Mouse (Mus musculus): ENCODE data around the gene Adcy4. TPM values are rescaled to one million over a fixed set of nuclear protein-coding genes. Genes with fewer than 3 reads are reported as not detected.

The Adcy4 gene
- polyA plus RNA-seq, 1 experiment = 0.38 TPM

GRCm38 (mm10) chr14:55723433-55723832 lies 60.5 kb downstream of the Adcy4 start:
- Histone ChIP-seq H3K4me3 (ENCODE audit: control insufficient read depth, low read depth, low read length) (no peak overlapping the region), H3K27me3 (ENCODE audit: control insufficient read depth, insufficient read depth, low read length) (no peaks in the 10 kb centered on the region), H3K36me3 (ENCODE audit: control insufficient read depth, insufficient read depth, low read length) (no peaks in the 10 kb centered on the region), H3K27ac (ENCODE audit: control insufficient read depth, insufficient read depth, low read depth, low read length) (no peak overlapping the region), H3K4me1 (ENCODE audit: control insufficient read depth, insufficient read depth, low read length) (peaks cover 4% of the 10 kb centered on the region)
- TF ChIP-seq POLR2A (IDR thresholded peaks at IDR 0.05; ENCODE audit: control insufficient read depth, low read depth, low read length) (no peak), CTCF (IDR thresholded peaks at IDR 0.05; ENCODE audit: control insufficient read depth, insufficient read depth, insufficient replicate concordance, low read depth, low read length) (no peak)

DNA sequence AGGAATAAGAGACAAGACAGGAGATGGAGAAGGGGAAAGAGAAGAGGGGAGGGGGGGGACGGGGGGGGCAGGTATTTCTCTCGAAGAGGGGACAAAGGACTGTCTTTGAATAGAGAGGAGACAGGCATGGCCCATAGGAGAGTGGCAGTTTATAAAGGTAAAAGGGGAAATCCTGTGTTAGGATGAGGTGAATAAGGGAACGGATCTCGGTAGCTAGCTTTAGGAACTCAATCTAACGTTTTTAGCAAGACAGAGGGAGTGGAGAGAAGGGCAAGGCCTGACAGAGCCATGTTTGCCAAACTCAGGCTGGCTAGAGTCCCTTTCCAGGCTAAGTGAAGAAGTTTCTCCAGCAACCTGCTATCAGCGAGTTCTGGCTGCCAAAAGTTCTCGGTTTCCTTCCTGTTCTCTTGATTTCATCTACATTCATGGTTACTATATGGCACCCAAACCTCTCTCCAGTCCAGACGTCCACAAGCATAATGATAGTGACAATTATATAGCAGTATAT lies 61.4 kb downstream of the Adcy4 start:
- H3K4me1 ChIP-seq (ENCODE audit: control insufficient read depth, insufficient read depth, low read length) = peaks cover 4% of the 10 kb centered on the region
- no peaks in the 10 kb centered on the region for H3K27me3 ChIP-seq (ENCODE audit: control insufficient read depth, insufficient read depth, low read length)
- no peak for TF ChIP-seq POLR2A (IDR thresholded peaks at IDR 0.05; ENCODE audit: control insufficient read depth, low read depth, low read length)
- TF ChIP-seq CTCF (IDR thresholded peaks at IDR 0.05; ENCODE audit: control insufficient read depth, insufficient read depth, insufficient replicate concordance, low read depth, low read length) = no peak
- H3K4me3 ChIP-seq (ENCODE audit: control insufficient read depth, low read depth, low read length) = no peak overlapping the region
- H3K27ac ChIP-seq (ENCODE audit: control insufficient read depth, insufficient read depth, low read depth, low read length) = 0 out of 2 replicates have a peak overlapping the region, but pooled peaks have one; percentile 16
- H3K36me3 ChIP-seq (ENCODE audit: control insufficient read depth, insufficient read depth, low read length) = no peaks in the 10 kb centered on the region

- no peaks in the 10 kb centered on the region for H3K27me3 ChIP-seq (ENCODE audit: control insufficient read depth, insufficient read depth, low read length)
- TF ChIP-seq POLR2A (IDR thresholded peaks at IDR 0.05; ENCODE audit: control insufficient read depth, low read depth, low read length) (peak; percentile 39), CTCF (IDR thresholded peaks at IDR 0.05; ENCODE audit: control insufficient read depth, insufficient read depth, insufficient replicate concordance, low read depth, low read length) (peak; percentile 97)
Observed at GRCm38 (mm10) chr14:55721700-55722437, 62.0 kb downstream of the Adcy4 start, which contains the start of gene Rabggta. TSS of gene Rabggta (minus strand) at chr14:55722263.

DNA sequence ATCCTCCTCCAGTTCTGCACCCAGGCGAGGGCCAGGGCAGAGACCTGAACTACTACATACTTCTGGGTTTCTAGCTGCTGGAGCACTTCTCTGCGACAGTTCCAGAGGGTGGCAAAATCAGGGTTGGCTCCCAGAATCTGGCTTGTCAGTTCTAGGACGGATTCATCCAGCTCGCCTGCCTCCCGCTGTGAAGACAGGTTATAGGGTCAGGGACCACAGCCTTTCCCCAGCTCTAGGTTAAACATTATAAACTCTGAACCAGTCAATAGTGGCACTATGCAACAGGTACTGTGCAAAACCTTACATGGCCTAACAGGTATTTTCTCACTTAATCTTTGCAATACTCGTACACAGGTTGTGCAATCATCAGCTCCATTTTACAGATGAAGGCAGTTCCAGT lies 62.8 kb downstream of the Adcy4 start:
- no peak overlapping the region for H3K4me3 ChIP-seq (ENCODE audit: control insufficient read depth, low read depth, low read length)
- no peak overlapping the region for H3K27ac ChIP-seq (ENCODE audit: control insufficient read depth, insufficient read depth, low read depth, low read length)
- peaks cover 4% of the 10 kb centered on the region for H3K4me1 ChIP-seq (ENCODE audit: control insufficient read depth, insufficient read depth, low read length)
- no peaks in the 10 kb centered on the region for H3K36me3 ChIP-seq (ENCODE audit: control insufficient read depth, insufficient read depth, low read length)
- TF ChIP-seq POLR2A (IDR thresholded peaks at IDR 0.05; ENCODE audit: control insufficient read depth, low read depth, low read length) (no peak), CTCF (IDR thresholded peaks at IDR 0.05; ENCODE audit: control insufficient read depth, insufficient read depth, insufficient replicate concordance, low read depth, low read length) (no peak)
- no peaks in the 10 kb centered on the region for H3K27me3 ChIP-seq (ENCODE audit: control insufficient read depth, insufficient read depth, low read length)

More at GRCm38 (mm10) chr14:55721700-55722437, 62.0 kb downstream of the Adcy4 start, which contains the start of gene Rabggta:
- Histone ChIP-seq H3K4me3 (ENCODE audit: control insufficient read depth, low read depth, low read length) (peak within 1 kb of the TSS; percentile 92), H3K27ac (ENCODE audit: control insufficient read depth, insufficient read depth, low read depth, low read length) (peak within 1 kb of the TSS; percentile 32; the same call in 1 of the 2 replicates), H3K4me1 (ENCODE audit: control insufficient read depth, insufficient read depth, low read length) (peaks cover 4% of the 10 kb centered on the region), H3K36me3 (ENCODE audit: control insufficient read depth, insufficient read depth, low read length) (no peaks in the 10 kb centered on the region)

DNA sequence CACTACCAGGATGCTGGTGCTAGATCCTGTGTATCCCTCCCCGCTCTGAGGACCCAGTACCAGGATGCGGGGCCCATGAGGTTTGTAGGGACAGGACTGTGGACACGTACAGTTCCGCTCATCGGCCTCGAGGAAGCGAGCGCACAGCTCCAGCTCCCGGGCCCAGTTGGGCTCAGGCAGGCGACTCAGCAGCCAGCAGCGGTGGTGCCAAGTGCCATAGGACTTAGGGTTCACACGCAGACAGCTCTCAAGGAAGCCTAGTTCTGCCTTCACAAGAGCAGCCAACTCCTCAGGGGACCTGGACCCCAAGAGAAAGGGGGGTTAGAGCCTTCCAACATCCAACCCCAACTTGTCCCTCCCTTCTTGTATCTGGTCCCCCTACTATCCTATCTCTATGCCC lies 63.2 kb downstream of the Adcy4 start:
- Histone ChIP-seq H3K27ac (ENCODE audit: control insufficient read depth, insufficient read depth, low read depth, low read length) (no peak overlapping the region), H3K4me3 (ENCODE audit: control insufficient read depth, low read depth, low read length) (no peak overlapping the region), H3K4me1 (ENCODE audit: control insufficient read depth, insufficient read depth, low read length) (peaks cover 4% of the 10 kb centered on the region), H3K27me3 (ENCODE audit: control insufficient read depth, insufficient read depth, low read length) (no peaks in the 10 kb centered on the region), H3K36me3 (ENCODE audit: control insufficient read depth, insufficient read depth, low read length) (no peaks in the 10 kb centered on the region)
- TF ChIP-seq CTCF (IDR thresholded peaks at IDR 0.05; ENCODE audit: control insufficient read depth, insufficient read depth, insufficient replicate concordance, low read depth, low read length) (no peak), POLR2A (IDR thresholded peaks at IDR 0.05; ENCODE audit: control insufficient read depth, low read depth, low read length) (no peak)

GRCm38 (mm10) chr14:55719737-55720136 lies 64.2 kb downstream of the Adcy4 start:
- no peaks in the 10 kb centered on the region for H3K36me3 ChIP-seq (ENCODE audit: control insufficient read depth, insufficient read depth, low read length)
- TF ChIP-seq POLR2A (IDR thresholded peaks at IDR 0.05; ENCODE audit: control insufficient read depth, low read depth, low read length) (no peak), CTCF (IDR thresholded peaks at IDR 0.05; ENCODE audit: control insufficient read depth, insufficient read depth, insufficient replicate concordance, low read depth, low read length) (no peak)
- peaks cover 4% of the 10 kb centered on the region for H3K4me1 ChIP-seq (ENCODE audit: control insufficient read depth, insufficient read depth, low read length)
- no peak overlapping the region for H3K4me3 ChIP-seq (ENCODE audit: control insufficient read depth, low read depth, low read length)
- no peaks in the 10 kb centered on the region for H3K27me3 ChIP-seq (ENCODE audit: control insufficient read depth, insufficient read depth, low read length)
- H3K27ac ChIP-seq (ENCODE audit: control insufficient read depth, insufficient read depth, low read depth, low read length) = no peak overlapping the region

Other genes with a start within 250 kb of the Adcy4 start
- gene Pck2, start 243.8 kb downstream of the Adcy4 start, polyA plus RNA-seq (2012; rRNA removed) = 2.8 and 5.7 TPM in 2 replicates
- gene Dcaf11, start 224.1 kb downstream of the Adcy4 start, polyA plus RNA-seq (2012; rRNA removed) = 54.5 and 60.7 TPM in 2 replicates
- 2.1 and 2.3 TPM in 2 replicates for gene A730061H03Rik, start 223.7 kb downstream of the Adcy4 start, polyA plus RNA-seq (2012; rRNA removed)
- 40.2 and 52.7 TPM in 2 replicates for gene Fitm1, start 208.5 kb downstream of the Adcy4 start, polyA plus RNA-seq (2012; rRNA removed)
- 7.6 and 8.4 TPM in 2 replicates for gene Psme1, start 206.0 kb downstream of the Adcy4 start, polyA plus RNA-seq (2012; rRNA removed)
- 5.8 and 6.4 TPM in 2 replicates for gene Emc9, start 198.8 kb downstream of the Adcy4 start, polyA plus RNA-seq (2012; rRNA removed)
- 10.2 and 14.9 TPM in 2 replicates for gene Psme2, start 193.0 kb downstream of the Adcy4 start, polyA plus RNA-seq (2012; rRNA removed)
- 7.8 and 8.9 TPM in 2 replicates for gene Rnf31, start 192.4 kb downstream of the Adcy4 start, polyA plus RNA-seq (2012; rRNA removed)
- gene Irf9, start 180.5 kb downstream of the Adcy4 start, polyA plus RNA-seq (2012; rRNA removed) = 4.1 and 4.4 TPM in 2 replicates
- gene Rec8, start 166.1 kb downstream of the Adcy4 start, polyA plus RNA-seq (2012; rRNA removed) = 65.8 and 78.1 TPM in 2 replicates
- 519 and 558 TPM in 2 replicates for gene Ipo4, start 148.1 kb downstream of the Adcy4 start, polyA plus RNA-seq (2012; rRNA removed)
- gene Gm49378, start 146.2 kb downstream of the Adcy4 start, polyA plus RNA-seq (2012; rRNA removed) = 1.9 and 2.1 TPM in 2 replicates
- 18.2 and 21.3 TPM in 2 replicates for gene Tm9sf1, start 140.3 kb downstream of the Adcy4 start, polyA plus RNA-seq (2012; rRNA removed)
- 197 and 200 TPM in 2 replicates for gene Tssk4, start 133.9 kb downstream of the Adcy4 start, polyA plus RNA-seq (2012; rRNA removed)
- 4.1 TPM in 2 replicates for gene Mdp1, start 123.6 kb downstream of the Adcy4 start, polyA plus RNA-seq (2012; rRNA removed)
- 29.6 and 35.9 TPM in 2 replicates for gene Gmpr2, start 112.2 kb downstream of the Adcy4 start, polyA plus RNA-seq (2012; rRNA removed)
- 196 and 222 TPM in 2 replicates for gene Nedd8, start 112.0 kb downstream of the Adcy4 start, polyA plus RNA-seq (2012; rRNA removed)
- 26.8 and 30.0 TPM in 2 replicates for gene Tinf2, start 102.3 kb downstream of the Adcy4 start, polyA plus RNA-seq (2012; rRNA removed)
- 0.27 and 0.65 TPM in 2 replicates for gene Tgm1, start 70.2 kb downstream of the Adcy4 start, polyA plus RNA-seq (2012; rRNA removed)
- gene Rabggta, start 61.8 kb downstream of the Adcy4 start, polyA plus RNA-seq (2012; rRNA removed) = 40.9 and 41.4 TPM in 2 replicates
- 322 and 330 TPM in 2 replicates for gene Dhrs1, start 38.4 kb downstream of the Adcy4 start, polyA plus RNA-seq (2012; rRNA removed)
- gene Nop9, start 38.4 kb downstream of the Adcy4 start, polyA plus RNA-seq (2012; rRNA removed) = 142 and 144 TPM in 2 replicates
- 0.13 TPM in 1 of 2 replicates, not detected in the other for gene Cideb, start 25.6 kb downstream of the Adcy4 start, polyA plus RNA-seq (2012; rRNA removed)
- gene Ltb4r2, start 22.7 kb downstream of the Adcy4 start, polyA plus RNA-seq (2012; rRNA removed) = 0.07 and 0.11 TPM in 2 replicates
- gene Ltb4r1, start 18.1 kb downstream of the Adcy4 start, polyA plus RNA-seq (2012; rRNA removed) = 0.11 and 0.20 TPM in 2 replicates
- 4.1 and 4.8 TPM in 2 replicates for gene Ripk3, start 4.8 kb upstream of the Adcy4 start, polyA plus RNA-seq (2012; rRNA removed)
- 0.58 and 0.83 TPM in 2 replicates for gene Nfatc4, start 39.0 kb upstream of the Adcy4 start, polyA plus RNA-seq (2012; rRNA removed)
- gene Nynrin, start 69.9 kb upstream of the Adcy4 start, polyA plus RNA-seq (2012; rRNA removed) = 0.41 and 0.51 TPM in 2 replicates
- gene Cbln3, start 100.3 kb upstream of the Adcy4 start, polyA plus RNA-seq (2012; rRNA removed) = 1.0 and 1.1 TPM in 2 replicates
- gene Khnyn, start 100.9 kb upstream of the Adcy4 start, polyA plus RNA-seq (2012; rRNA removed) = 5.0 and 5.1 TPM in 2 replicates
- gene Sdr39u1, start 116.2 kb upstream of the Adcy4 start, polyA plus RNA-seq (2012; rRNA removed) = 50.7 and 55.1 TPM in 2 replicates
- gene Cma1, start 160.6 kb upstream of the Adcy4 start, polyA plus RNA-seq (2012; rRNA removed) = 0.10 TPM in 1 of 2 replicates, not detected in the other
- gene Cma2, start 166.9 kb upstream of the Adcy4 start, polyA plus RNA-seq (2012; rRNA removed) = not detected in 2 replicates
- gene Mcpt1, start 233.9 kb upstream of the Adcy4 start, polyA plus RNA-seq (2012; rRNA removed) = not detected in 2 replicates
- gene Mcpt9, start 246.4 kb upstream of the Adcy4 start, polyA plus RNA-seq (2012; rRNA removed) = not detected in 2 replicates

Data from testis, adult 2 months (tissue).